Mouse (Mus musculus) cortical plate, adult 2 months (tissue): Measurements from ENCODE around the gene Kif27. TPM values are rescaled to one million over a fixed set of nuclear protein-coding genes. Genes with fewer than 3 reads are reported as not detected.

Experiments
- H3K27ac ChIP-seq: fragments of 200-500 bp; 2 replicates; pipeline ENCODE4 v1.5.1; 2012; ENCODE audit warnings: low read length, control low read depth, inconsistent platforms; ENCODE audit not compliant: insufficient read depth
- H3K4me1 ChIP-seq: fragments of 200-500 bp; 2 replicates; pipeline ENCODE4 v1.6.1; 2011; ENCODE audit warnings: low read length; ENCODE audit not compliant: control insufficient read depth, insufficient read depth
- H3K4me3 ChIP-seq: fragments of 200-500 bp; 2 replicates; pipeline ENCODE4 v1.5.1; 2011; ENCODE audit warnings: mild to moderate bottlenecking, low read length, control low read depth; ENCODE audit not compliant: insufficient read depth
- CTCF ChIP-seq: fragments of 200-500 bp; IDR thresholded peaks from 2 replicates; pipeline ENCODE4 v1.5.1; 2011; ENCODE audit warnings: mild to moderate bottlenecking, control low read depth, low read length; ENCODE audit not compliant: insufficient read depth; ENCODE audit errors: extremely low read depth
- POLR2A ChIP-seq: fragments of 200-500 bp; IDR thresholded peaks from 2 replicates; pipeline ENCODE4 v1.6.1; 2011; ENCODE audit warnings: mild to moderate bottlenecking, low read length, control low read depth; ENCODE audit not compliant: insufficient read depth; ENCODE audit errors: extremely low read depth
- polyA plus RNA-seq: library from polyadenylated mRNA; depleted of rRNA; stranded (reverse); fragments of >200 nt; gene quantifications from 2 replicates; pipeline ENCODE4 v1.2.3, GENCODE M21; 2012; rRNA removed

Gene Kif27
- polyA plus RNA-seq, 1 experiment = 1.6 TPM

DNA sequence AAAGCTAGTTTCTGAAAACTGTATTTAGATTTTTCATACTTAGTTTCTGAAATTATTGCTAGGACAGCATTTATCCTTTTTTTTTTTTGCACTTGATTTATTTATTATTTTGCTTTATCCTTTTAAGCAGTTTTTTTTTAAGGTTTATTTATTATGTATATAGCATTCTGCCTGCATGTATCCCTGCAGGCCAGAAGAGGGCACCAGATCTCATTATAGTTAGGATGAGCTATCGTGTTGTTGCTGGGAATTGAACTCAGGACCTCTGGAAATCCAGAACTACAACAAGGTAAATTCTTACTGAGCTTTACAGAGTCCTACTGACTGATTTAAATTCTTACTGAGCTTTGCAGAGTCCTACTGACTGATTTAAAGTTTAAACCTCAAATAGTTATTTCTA lies 105.7 kb downstream of the Kif27 start:
- Histone ChIP-seq H3K27ac (no peak overlapping the region), H3K4me1 (no peaks in the 10 kb centered on the region), H3K4me3 (no peak overlapping the region)
- no peak for TF ChIP-seq CTCF
- TF ChIP-seq POLR2A = no peak

DNA sequence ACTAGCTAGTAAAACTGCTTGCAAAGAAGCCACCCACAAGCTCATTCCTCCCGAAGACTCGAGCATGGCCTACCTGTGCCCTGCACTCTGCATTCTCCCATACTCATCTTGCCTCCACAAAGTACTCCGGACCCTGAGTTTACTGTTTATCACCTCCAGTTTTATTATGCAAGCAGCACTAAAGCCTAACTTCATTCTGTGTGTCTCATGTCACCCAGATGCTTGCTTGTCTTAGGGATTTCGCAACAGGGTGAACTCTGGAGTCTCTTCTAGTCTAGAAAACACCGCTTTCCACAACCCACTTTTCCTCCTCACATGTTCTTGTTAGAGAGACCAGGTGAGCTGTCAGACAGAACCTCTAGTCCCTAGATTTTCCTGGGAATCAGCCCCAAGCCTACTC lies 110.0 kb downstream of the Kif27 start:
- no peak overlapping the region for H3K27ac ChIP-seq
- H3K4me1 ChIP-seq = no peaks in the 10 kb centered on the region
- TF ChIP-seq CTCF (no peak), POLR2A (no peak)
- no peak overlapping the region for H3K4me3 ChIP-seq

Other genes with a start within 250 kb of the Kif27 start
- gene Klhl3, start 245.5 kb downstream of the Kif27 start, polyA plus RNA-seq = 24.8 and 28.1 TPM in 2 replicates
- gene Hnrnpa0, start 230.6 kb downstream of the Kif27 start, polyA plus RNA-seq = 78.4 TPM in 2 replicates
- 24.1 and 24.2 TPM in 2 replicates for gene Idnk, start 201.5 kb downstream of the Kif27 start, polyA plus RNA-seq
- gene Ubqln1, start 143.5 kb downstream of the Kif27 start, polyA plus RNA-seq = 112 and 119 TPM in 2 replicates
- 21.2 and 21.5 TPM in 2 replicates for gene Gkap1, start 83.4 kb downstream of the Kif27 start, polyA plus RNA-seq
- 7.8 and 8.3 TPM in 2 replicates for gene 2210016F16Rik, start 26.1 kb upstream of the Kif27 start, polyA plus RNA-seq
- 12.2 and 13.3 TPM in 2 replicates for gene Rmi1, start 43.1 kb upstream of the Kif27 start, polyA plus RNA-seq
- gene Hnrnpk, start 44.2 kb upstream of the Kif27 start, polyA plus RNA-seq = 341 and 350 TPM in 2 replicates